8 mouse cellular contexts compared by ENCODE assay signal in the genomic region with DNA sequence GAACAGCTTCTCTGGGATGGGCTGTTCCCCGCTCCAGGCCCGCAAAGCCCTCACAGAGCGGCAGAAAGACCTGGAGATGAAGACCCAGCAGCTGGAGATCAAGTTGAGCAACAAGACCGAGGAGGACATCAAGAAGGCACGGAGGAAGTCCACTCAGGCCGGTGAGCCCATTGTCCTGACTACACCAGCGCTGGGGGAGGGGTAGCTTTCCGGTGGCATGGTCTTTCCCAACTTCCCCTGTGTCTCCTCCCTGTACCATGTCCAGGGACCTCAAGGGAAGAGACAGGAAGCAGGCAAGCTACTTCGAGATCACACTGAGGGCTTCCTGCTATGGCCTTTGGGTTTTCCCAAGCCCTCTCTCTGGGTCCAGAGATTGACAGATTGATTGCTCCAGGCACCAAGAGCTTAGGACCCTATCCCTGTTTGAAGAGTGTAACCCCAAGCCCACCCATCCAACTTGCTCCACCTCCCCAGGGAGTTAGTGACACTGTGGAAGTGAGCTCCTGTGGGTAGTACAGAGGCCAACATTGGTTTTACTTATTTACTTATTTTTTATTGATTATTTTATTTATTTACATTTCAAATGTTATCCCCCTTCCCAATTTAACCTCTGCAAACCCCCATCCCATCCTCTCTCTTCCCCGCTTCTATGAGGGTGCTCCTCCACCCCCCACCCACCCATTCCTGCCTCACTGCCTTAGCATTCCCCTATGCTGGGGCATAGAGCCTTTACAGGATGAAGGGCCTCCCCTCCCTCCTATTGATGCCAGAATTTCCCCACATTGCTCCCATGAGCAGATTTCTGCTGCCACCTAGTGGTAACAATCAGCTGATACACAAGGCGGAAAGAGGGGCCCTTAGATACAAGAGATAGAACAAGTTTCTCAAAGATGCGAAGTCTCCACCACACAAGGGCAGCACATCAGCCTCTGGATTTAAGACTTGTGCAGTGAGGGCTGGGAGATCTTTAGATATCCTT. TPM values are rescaled to one million over a fixed set of nuclear protein-coding genes. Genes with fewer than 3 reads are reported as not detected.
DNase-seq lines count a peak whose midpoint lies in the region; TF ChIP-seq lines count a peak whose summit lies in the region.

No protein-coding gene starts in this region.

- peak; percentile 57 for TF ChIP-seq CTCF in ES-Bruce4 (IDR thresholded peaks at IDR 0.05; ENCODE audit: low read depth, low read length)

- no peaks in the 10 kb centered on the region for H3K4me1 ChIP-seq in ES-Bruce4 (ENCODE audit: control insufficient read depth, insufficient read depth, low read length)

- DNase-seq in heart, adult 11 months = peak; percentile 95
- DNase-seq in heart, postnatal 25 days (ENCODE audit: low spot score) = no peak
- DNase-seq in cerebellum, adult 9-10 months = peak; percentile 90
- DNase-seq in heart, adult 9 months (ENCODE audit: low spot score in 2 of 2) = peak; percentile 47 to 50
- DNase-seq in layer of hippocampus, adult 11-12 months (ENCODE audit: low spot score) = peak; percentile 73
- DNase-seq in mesoderm, embryonic 11.5 days (ENCODE audit: low read depth, low spot score) = peak; percentile 81
- peak; percentile 53 for DNase-seq in testis, postnatal 10 days (ENCODE audit: low spot score)

- TF ChIP-seq EP300 in ES-Bruce4 (IDR thresholded peaks at IDR 0.05; ENCODE audit: insufficient read depth, low read depth, low read length) = no peak

- no peaks in the 10 kb centered on the region for H3K36me3 ChIP-seq in ES-Bruce4 (ENCODE audit: control insufficient read depth, insufficient read depth, low read length, poor library complexity, severe bottlenecking)

- no peak overlapping the region for H3K27ac ChIP-seq in ES-Bruce4 (ENCODE audit: insufficient read depth, low read length)

- intact Hi-C loops in heart, postnatal 25 days (cut with DNase I) = loop anchor here (1.0 to 2.0 kb wide), 3 partner anchors 19 to 563 kb away; no protein-coding TSS in a partner anchor

- no peak for TF ChIP-seq POLR2A in ES-Bruce4 (IDR thresholded peaks at IDR 0.05; ENCODE audit: insufficient read depth, low read length)

- no peaks in the 10 kb centered on the region for H3K27me3 ChIP-seq in ES-Bruce4 (ENCODE audit: control insufficient read depth, insufficient read depth, low read length, poor library complexity, severe bottlenecking)

- no peak overlapping the region for H3K9ac ChIP-seq in ES-Bruce4 (ENCODE audit: low read depth, poor library complexity, severe bottlenecking)

- H3K9me3 ChIP-seq in ES-Bruce4 (replicated peaks; ENCODE audit: control insufficient read depth, insufficient read depth, low read length, poor library complexity, severe bottlenecking) = no peaks in the 10 kb centered on the region

- no peak overlapping the region for H3K4me3 ChIP-seq in ES-Bruce4 (ENCODE audit: low read depth, low read length)

RNA-seq across cellular contexts. Expression of gene Rcvrn, which starts 19.3 kb away (rescaled TPM):
- under 1 TPM in 1 of 2 experiments, not detected in 1; 0.23 TPM for total RNA-seq in heart, postnatal 25 days (2021)
- polyA plus RNA-seq in ES-Bruce4 (2011; ENCODE audit: insufficient read depth, insufficient read length, low read depth, missing spikeins) = not detected in 2 replicates
